Mouse (Mus musculus) G1E (cell line): ENCODE data around the gene Zswim5. TPM values are rescaled to one million over a fixed set of nuclear protein-coding genes. Genes with fewer than 3 reads are reported as not detected.

Experiments
- ATAC-seq: 2 replicates; pipeline ENCODE4 v1.8.0; 2016; ENCODE audit warnings: mild to moderate bottlenecking; ENCODE audit not compliant: insufficient number of reproducible peaks, poor library complexity, low FRiP score, severe bottlenecking; ENCODE audit errors: extremely low read depth
- DNase-seq: peaks from one replicate; pipeline ENCODE4 v3.0.0; 2012; ENCODE audit warnings: low spot score
- H3K27me3 ChIP-seq: 2 replicates; pipeline ENCODE4 v1.6.1; 2012; ENCODE audit warnings: mild to moderate bottlenecking, low read length, inconsistent platforms; ENCODE audit not compliant: insufficient read depth
- H3K36me3 ChIP-seq: replicated peaks from 2 replicates; pipeline ENCODE3; 2012; ENCODE audit warnings: mild to moderate bottlenecking, inconsistent platforms
- H3K4me1 ChIP-seq: 2 replicates; pipeline ENCODE4 v1.6.1; 2012; ENCODE audit warnings: low read depth, low read length, inconsistent platforms, mixed read lengths; ENCODE audit not compliant: insufficient read depth
- H3K4me3 ChIP-seq: 2 replicates; pipeline ENCODE4 v1.5.1; 2012; ENCODE audit warnings: low read depth, mild to moderate bottlenecking, inconsistent platforms, low read length, moderate library complexity, mixed read lengths
- H3K9me3 ChIP-seq: replicated peaks from 2 replicates; pipeline ENCODE4 v1.6.1; 2012; ENCODE audit warnings: inconsistent platforms
- CTCF ChIP-seq: IDR thresholded peaks from 2 replicates; pipeline ENCODE4 v1.5.1; 2012; ENCODE audit warnings: low read depth, low read length, inconsistent platforms, mixed read lengths
- GATA1 ChIP-seq: IDR thresholded peaks from 2 replicates; pipeline ENCODE4 v1.6.1; 2012; ENCODE audit warnings: borderline replicate concordance, low read length, inconsistent platforms, mixed read lengths
- GATA2 ChIP-seq: IDR thresholded peaks from 2 replicates; pipeline ENCODE4 v1.6.1; 2012; ENCODE audit warnings: low read depth, low read length, inconsistent platforms, borderline replicate concordance
- POLR2AphosphoS5 ChIP-seq: IDR thresholded peaks from 2 replicates; pipeline ENCODE4 v1.6.1; 2012; ENCODE audit warnings: low read depth, low read length, inconsistent platforms; ENCODE audit not compliant: insufficient replicate concordance
- TAL1 ChIP-seq: conservative IDR thresholded peaks from 2 replicates; pipeline ENCODE4 v1.6.1; 2012; ENCODE audit warnings: low read depth, low read length, inconsistent platforms, mixed read lengths
- polyA plus RNA-seq: library from polyadenylated mRNA; stranded (reverse); fragments of >175 nt; gene quantifications from 2 replicates; pipeline ENCODE4 v1.2.3, GENCODE M21; 2012
- total RNA-seq, 2 experiments: library from RNA; stranded (forward) in 1 of 2; stranded (reverse) in 1 of 2; fragments of 200-1000 nt in 1 of 2; fragments of >200 nt in 1 of 2; fragmentation: Nextera tagmentation in 1 of 2; gene quantifications; 2 replicates each; pipeline ENCODE4 v1.2.3; 2014 to 2017

Zswim5 gene
- total and polyA plus RNA-seq, 3 experiments = 0.11 TPM; not detected in 2

GRCm38 (mm10) chr4:117019206-117020134, 142.3 kb downstream of the Zswim5 start, which contains the start of gene Eif2b3:
Gene Eif2b3 (plus strand): TSS chr4:117019402.
- no peaks in the 10 kb centered on the region for H3K27me3 ChIP-seq
- TF ChIP-seq TAL1 = no peak
- TF ChIP-seq POLR2AphosphoS5 = no peak
- no peak for TF ChIP-seq GATA1
- no peak for TF ChIP-seq CTCF
- no peak for TF ChIP-seq GATA2
- H3K4me1 ChIP-seq = peaks cover 45% of the 10 kb centered on the region

GRCm38 (mm10) chr4:117023469-117023868, 146.3 kb downstream of the Zswim5 start:
- Histone ChIP-seq H3K27me3 (no peaks in the 10 kb centered on the region), H3K36me3 (peaks cover 63% of the 10 kb centered on the region), H3K4me3 (no peak overlapping the region), H3K9me3 (no peaks in the 10 kb centered on the region), H3K4me1 (peaks cover 42% of the 10 kb centered on the region)
- ATAC-seq (no peak), DNase-seq (no peak)
- TF ChIP-seq TAL1 = peak; percentile 28; the same call in 1 of the 2 replicates
- TF ChIP-seq GATA1 = no peak

More at GRCm38 (mm10) chr4:117019206-117020134, 142.3 kb downstream of the Zswim5 start, which contains the start of gene Eif2b3:
- peak within 1 kb of the TSS; percentile 100 for H3K4me3 ChIP-seq
- ATAC-seq (peak; percentile 72), DNase-seq (peak; percentile 79)
- peaks cover 32% of the 10 kb centered on the region for H3K36me3 ChIP-seq
- H3K9me3 ChIP-seq = no peaks in the 10 kb centered on the region

- H3K4me1 ChIP-seq = peaks cover 3% of the 10 kb centered on the region; the same call in 1 of the 2 replicates
- H3K36me3 ChIP-seq = peaks cover 74% of the 10 kb centered on the region
- no peaks in the 10 kb centered on the region for H3K27me3 ChIP-seq
- TF ChIP-seq GATA1 = no peak
- no peak for TF ChIP-seq TAL1
- no peak for TF ChIP-seq POLR2AphosphoS5
- no peak for TF ChIP-seq CTCF
- no peak for TF ChIP-seq GATA2
- H3K9me3 ChIP-seq = no peaks in the 10 kb centered on the region
- no peak for DNase-seq
- no peak overlapping the region for H3K4me3 ChIP-seq
- ATAC-seq = no peak
These were observed 153.9 kb downstream of the Zswim5 start for GRCm38 (mm10) chr4:117031105-117031504.

Other genes starting within 250 kb of the Zswim5 start
- 134 and 149 TPM in 2 replicates for gene Nasp, start 249.4 kb upstream of the Zswim5 start, total RNA-seq (2014; fragmentation: Nextera tagmentation)
- gene Nasp, start 249.4 kb upstream of the Zswim5 start, total RNA-seq (2017) = 315 and 326 TPM in 2 replicates
- gene Nasp, start 249.4 kb upstream of the Zswim5 start, polyA plus RNA-seq = 11.9 and 25.8 TPM in 2 replicates
- 361 and 367 TPM in 2 replicates for gene Akr1a1, start 225.7 kb upstream of the Zswim5 start, total RNA-seq (2014; fragmentation: Nextera tagmentation)
- gene Akr1a1, start 225.7 kb upstream of the Zswim5 start, total RNA-seq (2017) = 830 and 919 TPM in 2 replicates
- 138 and 154 TPM in 2 replicates for gene Akr1a1, start 225.7 kb upstream of the Zswim5 start, polyA plus RNA-seq
- 113 and 129 TPM in 2 replicates for gene Prdx1, start 191.8 kb upstream of the Zswim5 start, total RNA-seq (2014; fragmentation: Nextera tagmentation)
- gene Prdx1, start 191.8 kb upstream of the Zswim5 start, total RNA-seq (2017) = 298 and 303 TPM in 2 replicates
- gene Prdx1, start 191.8 kb upstream of the Zswim5 start, polyA plus RNA-seq = 14.8 and 16.1 TPM in 2 replicates
- 48.9 and 53.1 TPM in 2 replicates for gene Mmachc, start 169.0 kb upstream of the Zswim5 start, total RNA-seq (2014; fragmentation: Nextera tagmentation)
- 13.9 and 19.6 TPM in 2 replicates for gene Mmachc, start 169.0 kb upstream of the Zswim5 start, total RNA-seq (2017)
- 1.6 and 1.8 TPM in 2 replicates for gene Mmachc, start 169.0 kb upstream of the Zswim5 start, polyA plus RNA-seq
- gene Ccdc163, start 168.9 kb upstream of the Zswim5 start, total RNA-seq (2014; fragmentation: Nextera tagmentation) = 25.6 and 44.0 TPM in 2 replicates
- 20.4 and 28.5 TPM in 2 replicates for gene Ccdc163, start 168.9 kb upstream of the Zswim5 start, total RNA-seq (2017)
- gene Ccdc163, start 168.9 kb upstream of the Zswim5 start, polyA plus RNA-seq = 2.6 and 4.0 TPM in 2 replicates
- 5.1 and 6.6 TPM in 2 replicates for gene Tesk2, start 156.4 kb upstream of the Zswim5 start, total RNA-seq (2014; fragmentation: Nextera tagmentation)
- 4.8 TPM in 2 replicates for gene Tesk2, start 156.4 kb upstream of the Zswim5 start, total RNA-seq (2017)
- gene Tesk2, start 156.4 kb upstream of the Zswim5 start, polyA plus RNA-seq = 1.3 and 1.5 TPM in 2 replicates
- 12.5 and 15.3 TPM in 2 replicates for gene Toe1, start 69.7 kb upstream of the Zswim5 start, total RNA-seq (2014; fragmentation: Nextera tagmentation)
- 37.3 and 46.1 TPM in 2 replicates for gene Toe1, start 69.7 kb upstream of the Zswim5 start, total RNA-seq (2017)
- 2.5 and 3.5 TPM in 2 replicates for gene Toe1, start 69.7 kb upstream of the Zswim5 start, polyA plus RNA-seq
- gene Mutyh, start 69.7 kb upstream of the Zswim5 start, total RNA-seq (2014; fragmentation: Nextera tagmentation) = 15.9 and 23.3 TPM in 2 replicates
- 5.1 and 6.1 TPM in 2 replicates for gene Mutyh, start 69.7 kb upstream of the Zswim5 start, total RNA-seq (2017)
- gene Mutyh, start 69.7 kb upstream of the Zswim5 start, polyA plus RNA-seq = 17.9 and 18.7 TPM in 2 replicates
- gene Hpdl, start 55.7 kb upstream of the Zswim5 start, total RNA-seq (2014; fragmentation: Nextera tagmentation) = not detected in 2 replicates
- gene Hpdl, start 55.7 kb upstream of the Zswim5 start, total RNA-seq (2017) = 0.06 TPM in 1 of 2 replicates, not detected in the other
- gene Hpdl, start 55.7 kb upstream of the Zswim5 start, polyA plus RNA-seq = not detected in 2 replicates
- 93.9 and 97.7 TPM in 2 replicates for gene Urod, start 117.0 kb downstream of the Zswim5 start, total RNA-seq (2014; fragmentation: Nextera tagmentation)
- gene Urod, start 117.0 kb downstream of the Zswim5 start, total RNA-seq (2017) = 85.4 and 99.8 TPM in 2 replicates
- gene Urod, start 117.0 kb downstream of the Zswim5 start, polyA plus RNA-seq = 18.8 and 35.6 TPM in 2 replicates
- gene Hectd3, start 117.9 kb downstream of the Zswim5 start, total RNA-seq (2014; fragmentation: Nextera tagmentation) = 12.0 and 12.5 TPM in 2 replicates
- 19.2 TPM in 2 replicates for gene Hectd3, start 117.9 kb downstream of the Zswim5 start, total RNA-seq (2017)
- gene Hectd3, start 117.9 kb downstream of the Zswim5 start, polyA plus RNA-seq = 14.3 and 25.8 TPM in 2 replicates
- 28.1 and 34.9 TPM in 2 replicates for gene Eif2b3, start 142.0 kb downstream of the Zswim5 start, total RNA-seq (2014; fragmentation: Nextera tagmentation)
- gene Eif2b3, start 142.0 kb downstream of the Zswim5 start, total RNA-seq (2017) = 31.7 and 31.8 TPM in 2 replicates
- gene Eif2b3, start 142.0 kb downstream of the Zswim5 start, polyA plus RNA-seq = 6.0 and 6.5 TPM in 2 replicates
- 3.3 TPM in 1 of 2 replicates, not detected in the other for gene Ptch2, start 218.7 kb downstream of the Zswim5 start, total RNA-seq (2014; fragmentation: Nextera tagmentation)
- 0.38 TPM in 1 of 2 replicates, not detected in the other for gene Ptch2, start 218.7 kb downstream of the Zswim5 start, total RNA-seq (2017)
- gene Ptch2, start 218.7 kb downstream of the Zswim5 start, polyA plus RNA-seq = not detected in 2 replicates
- gene Btbd19, start 248.3 kb downstream of the Zswim5 start, total RNA-seq (2014; fragmentation: Nextera tagmentation) = 34.6 and 46.3 TPM in 2 replicates
- gene Btbd19, start 248.3 kb downstream of the Zswim5 start, total RNA-seq (2017) = 12.3 and 12.8 TPM in 2 replicates
- 20.0 and 33.5 TPM in 2 replicates for gene Btbd19, start 248.3 kb downstream of the Zswim5 start, polyA plus RNA-seq
- 1.7 TPM in 1 of 2 replicates, not detected in the other for gene Tctex1d4, start 249.4 kb downstream of the Zswim5 start, total RNA-seq (2014; fragmentation: Nextera tagmentation)
- gene Tctex1d4, start 249.4 kb downstream of the Zswim5 start, total RNA-seq (2017) = 1.8 TPM in 2 replicates
- 2.4 and 3.3 TPM in 2 replicates for gene Tctex1d4, start 249.4 kb downstream of the Zswim5 start, polyA plus RNA-seq